Mouse (Mus musculus) megakaryocyte, embryonic 14.5 days (primary cell): ENCODE data around the gene Igfl3.

ENCODE experiments used
- FLI1 ChIP-seq: IDR thresholded peaks from 2 replicates; pipeline ENCODE4 v1.6.1; 2012; ENCODE audit warnings: low read length, inconsistent platforms, mixed read lengths
- GATA1 ChIP-seq: IDR thresholded peaks from 3 replicates; pipeline ENCODE4 v1.6.1; 2012; ENCODE audit warnings: mixed read lengths, low read length, inconsistent platforms, borderline replicate concordance

DNA sequence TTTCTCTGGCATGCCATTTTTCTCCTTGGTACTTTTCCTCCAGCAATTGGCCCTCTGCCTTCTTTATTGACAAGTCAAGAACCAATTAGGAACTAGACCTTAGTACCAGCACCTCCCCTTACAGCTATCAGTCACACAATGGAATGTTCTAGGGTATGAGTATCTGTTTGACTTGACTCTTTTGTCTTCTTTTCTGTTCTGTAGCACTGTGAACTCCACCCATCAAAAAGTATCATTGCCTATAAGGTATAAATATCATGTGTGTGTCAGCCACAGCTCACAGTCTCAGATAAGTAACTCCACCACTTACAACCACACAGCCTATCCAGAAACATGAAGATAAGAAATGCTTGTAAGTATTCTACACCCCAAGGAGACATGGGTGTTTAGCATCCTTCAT, at the start of gene Igfl3:
- TF ChIP-seq GATA1 (no peak), FLI1 (no peak)
